Mouse (Mus musculus): ENCODE results near the gene Cd300lf.
A peak's percentile ranks its signal among the peaks of the same experiment; 100 is the strongest.

The Cd300lf gene

DNA sequence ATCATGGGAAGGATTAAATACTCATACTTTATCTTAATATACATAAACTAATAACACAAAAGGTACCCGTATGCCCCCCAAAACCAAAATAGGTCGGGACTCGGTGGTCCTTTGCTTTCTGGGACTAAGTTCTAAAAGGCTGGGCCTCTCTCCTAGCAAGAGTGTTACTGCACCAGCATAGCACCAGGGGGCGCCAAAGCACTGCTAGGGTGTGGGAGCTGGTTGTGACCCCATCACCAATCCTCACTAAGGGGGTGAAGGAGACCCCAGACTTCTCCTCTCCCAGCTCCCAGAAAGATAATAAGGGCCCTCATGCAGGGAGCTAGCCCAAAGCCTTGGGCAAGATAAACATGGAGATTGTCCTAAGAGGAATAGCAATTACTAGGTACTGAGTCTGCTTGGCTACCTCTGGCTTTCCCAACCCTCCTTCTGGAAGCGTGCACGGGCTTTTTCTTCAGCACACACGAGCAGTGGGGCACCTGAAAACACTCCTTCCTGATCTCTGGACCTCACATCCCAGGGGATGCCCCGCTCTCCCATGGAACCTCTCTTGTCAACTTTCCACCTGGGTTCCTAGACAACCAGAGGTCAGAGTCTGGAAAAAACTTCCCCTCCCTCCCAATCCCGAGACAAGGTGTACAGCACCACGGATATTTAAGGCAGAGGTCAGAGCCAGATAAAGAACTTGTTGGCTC lies 27.2 kb upstream of the Cd300lf start:
- DNase-seq (ENCODE audit: low spot score): peak; percentile 83

DNA sequence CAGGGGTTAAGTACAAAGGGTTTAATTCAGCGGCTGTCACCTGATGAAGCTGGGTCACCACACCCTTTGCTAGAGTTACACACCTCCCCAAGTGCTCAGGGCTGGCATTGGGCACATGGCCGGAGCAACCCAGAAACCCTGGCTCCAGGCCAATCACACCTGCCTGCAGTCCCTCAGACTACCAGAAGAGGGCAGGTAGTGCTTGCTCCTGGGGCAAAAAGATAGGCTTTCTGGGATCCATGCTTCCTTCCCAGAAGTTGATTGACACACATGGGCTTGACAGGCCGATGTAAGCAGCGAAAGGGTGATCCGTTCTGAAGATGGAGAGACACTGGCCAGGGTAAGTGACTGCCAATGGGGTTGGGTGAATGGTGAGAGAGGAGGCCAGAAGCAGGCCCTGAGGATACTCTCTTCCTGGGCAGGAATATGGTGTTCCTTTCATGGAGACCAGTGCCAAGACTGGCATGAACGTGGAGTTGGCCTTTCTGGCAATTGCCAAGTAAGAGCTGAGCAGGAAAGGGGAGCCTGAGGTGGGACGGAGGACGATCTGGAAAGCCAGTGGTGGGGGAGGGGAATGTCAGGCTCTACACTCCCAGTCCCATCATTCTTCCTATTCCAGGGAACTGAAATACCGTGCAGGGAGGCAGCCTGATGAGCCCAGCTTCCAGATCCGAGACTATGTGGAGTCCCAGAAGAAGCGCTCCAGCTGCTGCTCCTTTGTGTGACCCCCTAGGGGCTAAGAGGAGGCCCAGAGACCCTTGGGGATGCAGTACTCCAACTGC lies 26.4 kb upstream of the Cd300lf start:
- peak; percentile 83 for DNase-seq (ENCODE audit: low spot score)

DNA sequence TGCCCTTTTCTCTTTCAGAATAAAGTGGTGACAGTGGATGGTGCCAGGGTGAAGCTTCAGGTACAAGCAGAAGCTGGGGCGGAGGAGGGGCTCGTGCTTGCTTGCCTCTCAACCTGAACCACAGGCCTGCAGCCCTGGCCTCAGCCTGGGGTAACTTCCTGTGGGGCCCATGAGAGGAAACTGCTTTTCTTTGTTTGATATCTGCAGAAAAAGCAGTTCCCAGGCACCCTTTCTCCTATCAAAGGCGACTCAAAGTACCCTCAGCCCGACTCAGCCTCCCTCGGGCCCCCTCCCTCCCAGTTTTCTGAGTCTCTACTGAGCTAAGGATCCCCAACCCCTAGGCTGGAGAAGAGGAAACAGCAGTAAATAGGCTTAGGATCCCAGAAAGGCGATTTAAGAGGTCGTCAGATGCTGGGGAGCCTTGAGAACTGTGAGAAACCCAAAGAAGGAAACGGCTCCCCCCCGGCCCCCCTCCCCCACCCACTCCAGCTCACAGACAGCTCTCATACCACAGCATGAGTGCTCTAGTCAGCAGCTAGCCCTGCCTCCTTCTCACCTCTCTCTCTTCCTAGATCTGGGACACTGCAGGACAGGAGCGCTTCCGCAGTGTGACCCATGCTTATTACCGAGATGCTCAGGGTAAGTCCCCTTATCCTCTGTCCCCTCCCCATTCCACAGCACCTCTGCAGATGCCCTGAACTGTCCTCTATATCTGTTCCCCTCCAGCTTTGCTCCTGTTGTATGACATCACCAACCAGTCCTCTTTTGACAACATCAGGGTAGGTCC lies 24.3 kb upstream of the Cd300lf start:
- no peak for DNase-seq (ENCODE audit: low spot score)

DNA sequence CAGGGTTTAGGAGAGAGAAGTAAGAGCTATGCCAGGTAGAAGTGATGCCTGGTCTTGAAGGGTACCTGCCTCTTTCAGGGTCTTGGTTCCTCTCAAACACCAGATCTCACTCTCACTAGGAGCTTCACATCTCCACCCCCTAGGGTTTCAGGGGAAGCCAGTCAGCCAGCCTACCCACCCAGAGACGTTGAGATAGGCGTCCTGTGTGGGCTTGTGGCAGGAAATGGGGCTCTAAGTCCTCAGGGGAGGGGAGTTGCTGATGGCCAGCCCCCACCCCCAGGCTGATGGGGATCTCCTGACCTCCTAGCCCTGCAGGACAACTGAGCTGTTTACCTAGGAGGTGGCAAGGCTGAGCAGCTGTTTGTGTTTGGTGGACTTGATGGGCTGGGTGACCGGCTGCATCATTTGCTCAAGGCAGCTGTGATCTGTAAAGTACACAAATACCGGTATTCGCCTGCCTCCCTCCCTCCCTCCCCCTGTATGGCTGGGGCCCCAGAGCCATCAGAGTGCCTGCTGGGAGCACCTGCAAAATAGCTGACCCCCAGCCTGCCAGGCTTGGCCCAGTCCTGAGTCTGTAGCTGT lies 21.4 kb upstream of the Cd300lf start:
- no peak for DNase-seq (ENCODE audit: low spot score)

DNA sequence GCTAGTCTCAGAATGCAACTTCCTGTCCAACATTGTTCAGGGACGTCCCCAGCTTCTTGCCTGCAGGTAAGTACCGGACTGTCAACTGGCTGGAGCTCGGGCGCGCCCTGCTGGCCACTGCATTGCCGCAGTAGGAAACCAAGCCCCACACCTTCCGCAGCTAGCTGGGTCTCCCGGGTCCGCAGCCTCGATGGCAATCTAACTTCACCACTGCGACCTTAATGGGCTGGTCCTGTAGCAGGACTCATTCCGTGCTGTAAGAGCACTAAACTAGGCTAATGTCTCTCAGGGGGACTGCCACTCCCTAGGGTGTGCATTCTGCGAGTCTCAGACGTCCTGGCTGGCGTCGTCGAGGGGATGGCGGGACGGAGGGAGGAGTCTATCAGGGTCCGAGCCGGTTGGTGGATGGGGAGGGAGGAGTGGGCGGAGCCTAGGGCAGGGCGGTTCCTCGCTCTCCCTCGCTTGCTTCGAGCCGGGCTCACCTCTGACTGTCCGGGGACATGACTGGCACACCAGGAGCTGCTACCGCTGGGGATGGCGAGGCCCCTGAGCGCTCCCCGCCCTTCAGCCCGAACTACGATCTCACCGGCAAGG lies 20.0 kb upstream of the Cd300lf start:
- peak; percentile 84 for DNase-seq (ENCODE audit: low spot score)

DNA sequence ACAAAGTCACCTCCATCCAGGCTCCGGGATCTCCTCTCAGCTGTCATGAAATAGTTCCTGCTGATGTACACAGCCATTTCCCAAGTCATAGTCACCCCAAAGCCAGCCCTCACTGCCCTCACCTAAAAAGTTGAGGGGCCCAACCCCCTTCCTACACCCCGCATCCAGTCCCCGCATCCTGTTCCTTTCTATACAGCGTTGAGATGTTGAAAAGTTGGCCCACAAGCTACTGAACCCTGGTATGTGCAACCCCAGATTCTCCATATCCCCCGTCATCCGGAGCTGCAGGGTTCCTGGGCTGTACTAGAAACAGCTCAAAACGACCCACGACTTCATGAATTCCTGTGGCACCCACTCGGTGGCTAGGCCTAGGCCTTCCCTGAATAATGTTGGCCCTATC lies 19.3 kb upstream of the Cd300lf start:
- no peak for DNase-seq (ENCODE audit: low spot score)

DNA sequence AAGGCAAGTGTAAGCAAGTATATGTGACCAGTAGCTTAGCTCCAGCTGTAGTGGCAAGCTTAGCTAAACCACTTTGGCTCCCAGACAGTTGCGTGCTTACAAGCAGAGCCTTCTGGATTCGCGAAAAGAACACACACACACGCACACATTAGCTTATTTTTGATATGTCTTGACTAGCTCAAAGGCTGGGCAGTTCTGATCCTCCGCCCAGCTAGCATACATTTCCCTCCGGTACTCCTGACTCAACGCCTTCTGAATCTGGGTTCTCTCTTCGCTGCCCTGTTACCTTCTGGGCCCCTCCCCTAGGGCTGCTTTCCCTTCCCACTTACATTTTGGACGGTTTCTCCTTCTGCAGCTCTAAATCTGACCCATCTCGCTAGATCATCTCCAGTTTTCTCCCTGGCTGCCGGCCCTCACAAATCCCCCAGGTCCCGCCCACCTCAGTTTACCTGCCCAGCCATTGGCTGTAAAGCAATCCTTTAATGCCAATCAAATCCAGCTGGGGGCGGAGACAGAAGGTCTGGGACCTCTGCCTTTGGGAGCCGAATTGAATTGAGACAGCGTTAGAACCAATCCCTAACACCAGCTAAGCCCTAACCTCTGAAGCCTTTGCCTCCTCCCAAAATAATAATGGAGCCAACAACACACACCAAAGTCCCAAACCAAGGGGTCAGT lies 18.1 kb upstream of the Cd300lf start:
- DNase-seq (ENCODE audit: low spot score): peak; percentile 63

DNA sequence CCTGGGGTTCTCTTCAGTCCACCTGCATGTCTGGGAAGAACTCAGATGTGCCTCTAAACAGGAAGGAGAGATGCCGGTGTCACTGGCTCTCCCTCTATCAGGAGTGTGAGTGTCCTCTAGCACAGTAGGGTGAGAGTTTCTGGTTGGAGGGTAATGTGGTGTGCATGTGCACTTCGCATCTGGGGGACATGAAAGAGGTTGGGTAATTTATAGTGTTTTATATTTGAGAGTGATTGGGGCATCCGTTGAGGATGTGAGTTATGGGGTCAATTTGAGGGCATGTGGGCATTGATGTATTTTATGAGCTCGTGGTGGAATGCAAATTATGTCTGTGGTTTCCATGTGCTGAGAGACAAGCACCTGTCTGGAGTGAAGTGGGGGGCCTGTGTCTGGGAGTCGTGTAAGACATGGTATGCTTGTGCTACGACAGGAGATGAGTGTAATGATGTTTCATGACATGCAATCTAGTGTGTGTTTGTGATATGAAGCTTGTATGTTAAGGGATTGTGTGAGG lies 17.0 kb upstream of the Cd300lf start:
- DNase-seq (ENCODE audit: low spot score): no peak

DNA sequence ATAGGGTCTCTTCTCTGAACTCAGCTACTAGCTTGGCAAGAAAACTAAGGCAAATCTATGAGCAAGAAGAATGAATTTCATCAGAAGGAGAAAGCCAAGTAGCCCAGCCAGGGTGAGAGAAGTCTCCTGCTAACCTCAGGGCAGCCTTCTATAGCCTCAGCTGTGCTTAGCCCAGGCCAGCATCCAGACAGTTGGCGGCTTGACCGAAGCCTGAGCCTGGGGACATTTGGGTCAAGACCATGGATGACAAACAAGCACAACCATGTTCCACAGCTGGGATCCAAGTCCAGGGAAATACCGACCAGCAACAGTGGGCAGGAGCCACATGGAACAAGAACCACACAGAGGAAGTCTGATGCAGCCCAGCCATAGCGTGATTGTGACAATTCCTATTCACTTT lies 14.0 kb upstream of the Cd300lf start:
- no peak for DNase-seq (ENCODE audit: low spot score)

DNA sequence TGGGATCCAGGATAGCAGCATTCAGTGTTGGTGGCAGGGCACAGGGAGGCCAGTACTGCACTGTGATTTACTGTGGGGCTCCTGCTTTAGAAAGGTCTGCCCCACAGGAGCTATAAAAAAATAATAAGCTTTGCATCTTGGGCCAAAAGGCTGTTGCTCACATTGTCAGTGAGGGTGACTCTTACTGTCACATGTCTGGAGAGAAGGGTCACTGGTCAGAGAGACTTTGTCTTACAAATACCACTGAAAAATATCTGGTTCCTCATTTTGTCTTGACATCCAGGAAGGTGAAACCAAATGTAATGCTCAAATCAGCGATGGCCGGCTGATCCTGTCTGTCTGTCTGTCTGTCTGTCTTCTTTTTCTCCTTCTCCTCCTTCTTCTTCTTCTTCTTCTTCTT lies 8.2 kb upstream of the Cd300lf start:
- no peak for DNase-seq (ENCODE audit: low spot score)

DNA sequence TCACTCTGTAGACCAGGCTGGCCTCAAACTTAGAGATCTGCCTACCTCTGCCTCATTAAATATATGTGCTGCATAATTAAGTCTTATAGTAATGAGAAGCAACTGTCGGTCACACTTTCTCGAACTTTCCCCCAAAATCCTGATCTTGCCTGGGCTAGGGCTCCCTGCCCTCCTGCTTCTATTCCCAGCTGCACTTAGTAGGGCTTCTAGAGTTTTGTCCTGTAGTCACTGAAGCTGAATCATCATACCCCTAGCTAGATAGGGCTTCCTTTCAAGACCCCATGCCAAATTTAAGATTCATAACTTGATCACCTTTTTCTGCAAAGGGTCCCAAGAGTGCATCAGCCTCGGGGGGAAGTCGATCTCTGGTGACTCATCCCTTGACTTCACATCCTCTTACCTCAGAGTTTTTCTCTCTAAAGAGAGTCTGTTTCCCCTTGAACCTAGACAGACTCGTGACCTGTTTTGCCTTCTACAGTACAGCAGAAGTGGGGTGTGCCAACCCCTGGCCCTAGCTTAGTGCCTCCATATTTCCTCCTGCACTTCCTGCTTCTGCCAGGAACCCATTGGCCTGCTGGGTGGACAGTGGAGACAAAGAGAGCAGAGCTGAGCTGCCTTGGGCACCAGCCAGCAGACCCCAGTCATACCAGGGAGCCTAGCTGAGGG lies 4.9 kb upstream of the Cd300lf start:
- DNase-seq (ENCODE audit: low spot score): no peak

DNA sequence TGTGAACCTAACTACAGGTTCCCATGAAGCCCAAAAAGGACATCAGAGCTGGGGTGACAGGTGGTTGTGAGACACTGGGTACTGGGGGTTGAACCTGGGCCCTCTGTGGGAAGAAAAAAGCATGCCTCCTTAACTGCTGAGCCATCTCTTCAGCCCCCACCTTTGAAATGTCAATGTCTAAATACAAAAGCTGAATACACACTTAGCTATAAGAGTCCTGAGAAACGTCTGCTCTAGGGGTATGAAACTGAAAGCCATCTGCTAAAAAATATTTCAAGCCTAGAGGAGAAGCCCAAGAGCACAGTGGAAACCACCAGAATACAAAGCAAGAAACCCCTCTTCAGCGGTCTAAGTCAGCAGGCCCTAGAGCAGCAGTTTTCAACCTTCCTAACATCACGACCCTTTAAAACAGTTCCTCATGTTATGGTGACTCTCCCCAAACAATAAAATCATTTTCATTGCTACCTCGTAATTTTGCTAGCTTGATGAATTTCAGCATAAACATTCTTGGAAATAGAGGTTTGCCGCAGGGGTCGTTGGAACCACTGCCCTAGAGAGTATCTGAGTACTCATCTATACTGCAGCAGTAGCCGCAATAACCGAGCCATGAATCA lies 1.9 kb downstream of the Cd300lf start:
- no peak for DNase-seq (ENCODE audit: low spot score)

DNA sequence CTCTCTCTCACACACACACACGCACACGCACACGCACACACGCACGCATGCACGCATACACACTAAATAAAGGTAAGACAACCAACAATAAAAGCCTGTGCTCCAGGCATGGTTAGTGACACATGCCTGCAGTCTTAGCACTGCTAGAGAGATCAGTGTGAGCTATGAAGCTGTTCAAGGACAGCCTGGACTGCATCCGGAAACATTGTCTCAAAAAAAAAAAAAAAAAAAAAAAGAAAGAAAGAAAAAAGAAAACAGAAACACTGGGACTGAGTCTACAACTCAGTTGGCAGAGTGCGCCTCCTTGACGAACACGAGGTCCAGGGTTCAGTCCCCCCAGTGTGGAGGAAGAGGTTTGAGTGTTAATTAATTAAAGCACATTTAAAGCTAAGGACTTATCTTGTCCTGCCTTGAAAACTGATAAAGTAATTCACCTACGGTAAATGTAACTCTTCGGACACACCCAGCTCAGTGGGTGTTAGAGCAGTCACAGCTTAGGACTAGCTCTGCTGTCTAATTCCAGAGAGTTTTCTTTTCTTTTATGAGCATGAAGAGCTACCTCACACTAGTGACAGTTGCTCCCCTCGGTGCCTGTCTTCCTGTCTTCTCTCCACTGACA lies 4.2 kb downstream of the Cd300lf start:
- no peak for DNase-seq (ENCODE audit: low spot score)

DNA sequence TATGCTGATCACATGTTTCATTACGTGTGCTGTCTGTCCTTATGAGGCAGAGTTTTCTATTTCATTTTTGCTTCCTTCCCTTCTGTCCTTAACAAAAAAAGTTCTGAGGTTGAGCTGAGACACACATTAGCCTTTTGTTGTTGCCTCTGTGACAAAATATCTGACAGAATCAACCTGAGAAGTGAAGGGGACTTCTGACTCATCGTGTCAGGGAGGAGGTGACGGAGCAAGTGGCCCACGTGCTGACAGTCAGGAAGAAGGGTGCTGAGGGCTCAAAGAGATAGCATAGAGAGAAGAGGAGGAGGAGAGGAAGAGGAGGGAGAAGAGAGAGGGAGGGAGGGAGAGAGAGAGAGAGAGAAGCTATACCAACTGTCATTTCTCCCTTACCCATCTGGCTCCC lies 5.3 kb downstream of the Cd300lf start:
- no peak for DNase-seq (ENCODE audit: low spot score)

DNA sequence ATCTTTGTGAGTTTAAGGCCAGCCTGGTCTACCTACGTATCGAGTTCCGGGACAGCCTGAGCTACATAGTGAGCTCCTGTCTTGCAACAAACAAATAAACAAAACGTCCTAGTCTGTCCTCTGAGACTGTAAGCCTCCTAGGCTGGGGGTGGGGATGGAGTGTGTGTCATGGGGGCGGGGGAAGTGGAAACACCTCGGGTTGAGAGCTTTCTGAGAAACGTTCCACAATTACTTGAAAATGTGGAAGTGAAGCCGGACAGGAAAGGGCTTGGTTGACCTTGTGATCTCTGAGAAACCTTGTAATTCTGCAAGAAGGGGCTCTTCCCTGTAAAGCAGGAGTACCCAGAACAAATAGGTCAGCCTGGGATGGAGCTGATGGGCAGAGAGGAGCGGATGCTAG lies 14.4 kb downstream of the Cd300lf start:
- DNase-seq (ENCODE audit: low spot score): no peak

DNA sequence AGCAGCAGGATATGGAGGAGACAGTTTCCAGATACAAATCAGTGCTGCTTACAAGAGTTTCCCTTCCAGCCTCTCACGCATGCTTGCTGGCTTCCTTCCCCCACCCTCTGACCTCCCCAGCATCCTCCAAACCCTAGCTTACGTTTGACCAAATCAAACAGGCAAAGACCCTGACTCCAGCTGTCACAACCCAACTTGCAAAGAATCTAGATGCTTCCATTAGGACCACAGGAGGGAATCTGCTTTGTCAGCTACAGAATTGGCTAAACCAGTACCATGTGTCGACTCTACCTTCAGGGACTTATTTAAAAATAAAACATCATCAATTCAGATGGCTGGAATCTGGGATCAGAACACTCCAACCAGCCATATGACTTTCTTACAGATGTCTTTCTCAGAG lies 21.6 kb downstream of the Cd300lf start:
- DNase-seq (ENCODE audit: low spot score): no peak

DNA sequence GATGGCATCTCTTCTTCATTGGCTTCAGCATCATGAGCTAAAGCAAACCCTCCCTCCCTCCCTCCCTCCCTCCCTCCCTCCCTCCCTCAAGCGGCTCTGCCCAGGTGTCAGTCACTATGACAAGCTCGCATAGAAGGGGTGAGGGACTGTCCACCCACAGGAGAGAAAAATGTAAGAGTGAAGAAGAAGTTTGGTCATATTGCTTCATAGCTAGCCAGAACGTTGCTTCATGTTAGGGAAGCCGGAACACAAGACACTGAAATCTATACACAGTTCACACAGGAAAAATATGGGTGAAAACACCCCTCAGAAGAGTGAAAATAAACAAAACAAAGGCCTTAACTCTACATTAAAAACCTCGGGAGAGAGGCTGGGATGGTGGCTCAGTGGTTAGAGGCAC lies 23.5 kb downstream of the Cd300lf start:
- no peak for DNase-seq (ENCODE audit: low spot score)

DNA sequence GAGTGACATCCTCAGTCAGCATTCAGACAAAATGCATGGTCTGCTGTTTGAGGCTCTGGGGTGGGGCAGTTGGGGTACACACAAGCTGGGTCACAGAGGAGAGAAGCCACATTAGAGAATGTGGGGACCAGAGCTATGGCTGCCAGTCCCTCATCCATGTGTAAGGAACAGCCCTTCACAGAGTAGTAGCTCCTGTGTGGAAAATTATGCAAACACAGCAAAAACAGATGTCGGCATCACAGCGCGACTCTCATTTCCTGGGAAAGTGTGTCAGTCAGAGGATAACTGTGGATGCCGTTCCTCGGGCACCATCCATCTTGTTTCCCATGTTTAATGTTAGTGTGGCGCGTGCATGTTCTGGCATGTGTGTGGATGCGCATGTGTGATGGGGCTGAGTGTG lies 25.6 kb downstream of the Cd300lf start:
- DNase-seq (ENCODE audit: low spot score): no peak

DNA sequence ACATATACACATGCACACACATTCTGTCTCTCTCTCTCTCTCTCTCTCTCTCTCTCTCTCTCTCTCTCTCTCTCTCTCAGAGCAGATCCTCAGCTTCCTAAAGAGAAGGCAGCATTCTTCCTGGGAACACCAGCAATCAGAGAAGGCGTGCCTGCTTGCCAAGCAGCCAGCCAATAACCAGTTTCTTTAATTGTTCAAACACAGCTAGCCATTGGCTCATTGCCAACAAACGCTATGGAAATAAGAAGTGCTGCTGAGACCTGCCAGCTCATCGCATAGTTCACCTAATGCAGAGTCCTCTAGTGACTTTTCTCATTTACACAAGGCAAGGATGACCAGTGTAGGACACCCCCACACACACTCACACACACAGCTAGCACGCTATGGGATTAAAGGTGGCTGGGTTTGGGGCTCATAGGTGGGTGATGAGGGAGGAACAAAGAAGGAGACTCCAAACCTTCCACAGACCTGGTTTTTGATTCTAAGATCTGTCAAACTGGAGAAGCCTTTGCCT lies 26.3 kb downstream of the Cd300lf start:
- DNase-seq (ENCODE audit: low spot score): no peak

DNA sequence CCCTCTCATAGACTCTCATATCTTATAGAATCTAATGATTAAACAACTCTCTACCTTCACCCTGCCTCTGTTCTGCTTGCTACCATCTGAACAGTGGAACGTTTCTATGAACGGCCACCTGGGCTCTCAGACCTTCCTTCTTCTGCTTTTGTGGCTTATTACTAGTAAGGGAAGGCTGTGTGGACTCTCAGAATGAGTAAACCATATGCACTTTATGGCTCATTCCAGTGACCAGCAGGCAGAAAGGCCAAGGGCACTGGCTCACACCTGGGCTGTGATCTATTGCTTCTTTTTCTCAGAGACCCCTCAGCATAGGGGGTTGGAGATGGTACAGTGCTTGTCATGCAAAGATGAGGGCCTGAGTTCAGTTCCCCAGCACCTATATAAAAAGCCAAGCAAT lies 27.2 kb downstream of the Cd300lf start:
- DNase-seq (ENCODE audit: low spot score): no peak

Data from urinary bladder, postnatal 14 days (tissue).